Mouse (Mus musculus): Measurements from ENCODE around the gene Olfr535.
"Not testable (repeated sequence)": the region's sequence is repeated elsewhere in the genome, so short reads cannot be mapped to it uniquely, and the experiment has no call there.

Olfr535 gene

GRCm38 (mm10) chr7:140483916-140484315 is at the start of gene Olfr535:
Olfr535 (plus strand) TSS chr7:140484216.
- DNase-seq (ENCODE audit: low spot score in 2 of 2): no peak

GRCm38 (mm10) chr7:140443141-140443540 is 40.9 kb upstream of the Olfr535 start:
- no peak for DNase-seq (ENCODE audit: low spot score in 2 of 2)

GRCm38 (mm10) chr7:140463070-140463469 is 20.9 kb upstream of the Olfr535 start, which contains the start of gene Olfr533:
Olfr533 (plus strand) TSS chr7:140463370.
- DNase-seq (ENCODE audit: low spot score in 2 of 2): not testable (repeated sequence)

- DNase-seq (ENCODE audit: low spot score in 2 of 2): no peak
Observed at GRCm38 (mm10) chr7:140477886-140478285, 6.1 kb upstream of the Olfr535 start.

- no peak for DNase-seq (ENCODE audit: low spot score in 2 of 2)
Observed at GRCm38 (mm10) chr7:140478733-140479132, 5.3 kb upstream of the Olfr535 start.

- no peak for DNase-seq (ENCODE audit: low spot score in 2 of 2)
Observed at GRCm38 (mm10) chr7:140488981-140489380, 5.0 kb downstream of the Olfr535 start.

GRCm38 (mm10) chr7:140494231-140494630 is 10.2 kb downstream of the Olfr535 start:
- no peak for DNase-seq (ENCODE audit: low spot score in 2 of 2)

GRCm38 (mm10) chr7:140494702-140495101 is 10.7 kb downstream of the Olfr535 start:
- DNase-seq (ENCODE audit: low spot score in 2 of 2): no peak

- DNase-seq (ENCODE audit: low spot score in 2 of 2): not testable (repeated sequence)
Observed at GRCm38 (mm10) chr7:140507346-140508021, 23.5 kb downstream of the Olfr535 start, which contains the start of gene Olfr536. Olfr536 (minus strand) TSS chr7:140507396.

GRCm38 (mm10) chr7:140539746-140540145 is 55.7 kb downstream of the Olfr535 start:
- DNase-seq (ENCODE audit: low spot score in 2 of 2): no peak
